10 mouse cellular contexts compared by ENCODE assay signal in genomic region chr11:46665599-46666522, GRCm38 (mm10). TPM values are rescaled to one million over a fixed set of nuclear protein-coding genes. Genes with fewer than 3 reads are reported as not detected.
A peak's percentile ranks its signal among the peaks of the same experiment; 100 is the strongest.
DNase-seq lines count a peak whose midpoint lies in the region; ATAC-seq and TF ChIP-seq lines count a peak whose summit lies in the region.
"Had no signal": no experiment of that assay in that cellular context is flagged by ENCODE, and none has a peak within 500 bp of the region (broad histone marks: within the 10 kb centered on the region; RNA-seq: fewer than 3 reads in every experiment).

No protein-coding gene starts in this region.

- peak; percentile 20 for DNase-seq in layer of hippocampus, adult 11-12 months (ENCODE audit: low spot score)
- no peak for DNase-seq in layer of hippocampus, adult 9-11 months
- DNase-seq in Patski (ENCODE audit: low read depth, low spot score): no peak
- peak; percentile 10 for DNase-seq in kidney, postnatal 14 days
- peak; percentile 43 for DNase-seq in thymus, postnatal 0 days (ENCODE audit: low spot score)
- no peak for DNase-seq in testis, postnatal 14 days (ENCODE audit: low spot score)

- H3K36me3 ChIP-seq in forebrain, embryonic 15.5 days: no peaks in the 10 kb centered on the region
- H3K36me3 ChIP-seq: stomach, embryonic 15.5 days had no signal

- H3K9me3 ChIP-seq in forebrain, embryonic 15.5 days: no peaks in the 10 kb centered on the region
- H3K9me3 ChIP-seq: stomach, embryonic 15.5 days had no signal

- WGBS in forebrain, embryonic 15.5 days: 68% methylated on average over 6 of the region's 6 CpGs

- in situ Hi-C loops in Patski (cut with MboI; ENCODE audit: low pct_unique_long_range_greater_than_20kb): no loop called here

- no peak overlapping the region for H3K4me3 ChIP-seq in forebrain, embryonic 15.5 days
- H3K4me3 ChIP-seq: stomach, embryonic 15.5 days had no signal

- no peak overlapping the region for H3K4me2 ChIP-seq in forebrain, embryonic 15.5 days (replicated peaks)
- H3K4me2 ChIP-seq: stomach, embryonic 15.5 days had no signal

- H3K27ac ChIP-seq in forebrain, embryonic 15.5 days (replicated peaks): no peak overlapping the region
- H3K27ac ChIP-seq: stomach, embryonic 15.5 days had no signal

- peaks cover 4% of the 10 kb centered on the region for H3K27me3 ChIP-seq in Patski
- H3K27me3 ChIP-seq in forebrain, embryonic 15.5 days: no peaks in the 10 kb centered on the region
- H3K27me3 ChIP-seq: stomach, embryonic 15.5 days had no signal

- ATAC-seq in Patski: peak; percentile 35
- ATAC-seq in forebrain, embryonic 15.5 days (replicated peaks): peak; percentile 81
- ATAC-seq in megakaryocyte progenitor cell, adult 5-6 weeks (replicated peaks; ENCODE audit: poor library complexity): peak; percentile 91

- no peaks in the 10 kb centered on the region for H3K4me1 ChIP-seq in forebrain, embryonic 15.5 days
- H3K4me1 ChIP-seq: stomach, embryonic 15.5 days had no signal

- H3K9ac ChIP-seq in forebrain, embryonic 15.5 days (replicated peaks): no peak overlapping the region
- H3K9ac ChIP-seq: stomach, embryonic 15.5 days had no signal

- CTCF ChIA-PET in Patski (lab: Charles Lee): no interaction called here

- POLR2A ChIA-PET in Patski (lab: Charles Lee): no interaction called here

- peak; percentile 31 for TF ChIP-seq CTCF in Patski (IDR thresholded peaks at IDR 0.05)

RNA-seq across cellular contexts. Expression of gene Dppa1, which starts 36.8 kb away (rescaled TPM):
- polyA plus RNA-seq in Patski (2021): not detected
- not detected in 2 replicates for polyA plus RNA-seq in forebrain, embryonic 15.5 days (2015; fragmentation: Nextera tagmentation; extraction: Ambion mirVana)
- total RNA-seq in megakaryocyte progenitor cell, adult 5-6 weeks (2015): not detected in 2 replicates
- not detected in 2 replicates for total RNA-seq in megakaryocyte progenitor cell, adult 5-6 weeks (2017)
- 0.41 and 0.44 TPM in 2 replicates for polyA plus RNA-seq in thymus, postnatal 0 days (2015; fragmentation: Nextera tagmentation; extraction: Ambion mirVana)
- total RNA-seq: layer of hippocampus, adult 18-20 months had no signal
- polyA plus RNA-seq: stomach, embryonic 15.5 days had no signal

RNA-seq across cellular contexts. Expression of gene Timd2, which starts 41.0 kb away (rescaled TPM):
- 9.1 TPM for polyA plus RNA-seq in Patski (2021)
- polyA plus RNA-seq in forebrain, embryonic 15.5 days (2015; fragmentation: Nextera tagmentation; extraction: Ambion mirVana): 0.09 TPM in 1 of 2 replicates, not detected in the other
- not detected in 2 replicates for total RNA-seq in megakaryocyte progenitor cell, adult 5-6 weeks (2015)
- not detected in 2 replicates for total RNA-seq in megakaryocyte progenitor cell, adult 5-6 weeks (2017)
- 0.05 and 0.18 TPM in 2 replicates for polyA plus RNA-seq in thymus, postnatal 0 days (2015; fragmentation: Nextera tagmentation; extraction: Ambion mirVana)
- total RNA-seq: layer of hippocampus, adult 18-20 months had no signal

Comparison
In these comparisons a context has a peak if more than half of its experiments do, and no peak if none do; other contexts are left out.
1. DNase-seq: peak in layer of hippocampus, adult 11-12 months (single experiment), kidney, postnatal 14 days (single experiment) and thymus, postnatal 0 days (single experiment); none in layer of hippocampus, adult 9-11 months (single experiment), Patski (single experiment) and testis, postnatal 14 days (single experiment).
2. ATAC-seq: peak in every context shown above with its lines; median percentile 91 in megakaryocyte progenitor cell, adult 5-6 weeks; 81 in forebrain, embryonic 15.5 days; 35 in Patski.